Mouse (Mus musculus): ENCODE results near the gene Med29. TPM values are rescaled to one million over a fixed set of nuclear protein-coding genes. Genes with fewer than 3 reads are reported as not detected.

The Med29 gene
- polyA plus RNA-seq (2014; fragmentation: Nextera tagmentation; extraction: Ambion mirVana) = 38.3 and 42.2 TPM in 2 replicates

GRCm38 (mm10) chr7:28392429-28393271, at the start of gene Med29, which contains the start of gene Paf1:
Med29 (minus strand) TSS chr7:28392708.
Paf1 (plus strand) TSS chr7:28392951.
- peak within 1 kb of the TSS; percentile 91 for H3K4me2 ChIP-seq (ENCODE audit: low read depth, low read length)
- peak within 1 kb of the TSS; percentile 95 for H3K4me3 ChIP-seq (ENCODE audit: low read depth, low read length)
- peak within 1 kb of the TSS; percentile 85 for H3K9ac ChIP-seq (replicated peaks; ENCODE audit: low read depth, low read length)
- under 1% methylated on average over 58 of the region's 58 CpGs for WGBS
- no peaks in the 10 kb centered on the region for H3K27me3 ChIP-seq (ENCODE audit: control insufficient read depth, insufficient read depth, low read length)
- H3K9me3 ChIP-seq (ENCODE audit: control insufficient read depth, low read length) = no peaks in the 10 kb centered on the region
- ATAC-seq (ENCODE audit: low read depth) = peak; percentile 98
- H3K4me1 ChIP-seq (ENCODE audit: control insufficient read depth, insufficient read depth, low read length) = peaks cover 9% of the 10 kb centered on the region
- peak within 1 kb of the TSS; percentile 79 for H3K27ac ChIP-seq (ENCODE audit: low read depth, low read length)
- peaks cover 34% of the 10 kb centered on the region for H3K36me3 ChIP-seq (ENCODE audit: control insufficient read depth, insufficient read depth, low read length)

GRCm38 (mm10) chr7:28441776-28442485, 49.4 kb upstream of the Med29 start:
- no peak overlapping the region for H3K4me3 ChIP-seq (ENCODE audit: low read depth, low read length)
- H3K27me3 ChIP-seq (ENCODE audit: control insufficient read depth, insufficient read depth, low read length) = no peaks in the 10 kb centered on the region
- no peak overlapping the region for H3K27ac ChIP-seq (ENCODE audit: low read depth, low read length)
- H3K9ac ChIP-seq (replicated peaks; ENCODE audit: low read depth, low read length) = no peak overlapping the region
- H3K9me3 ChIP-seq (ENCODE audit: control insufficient read depth, low read length) = no peaks in the 10 kb centered on the region
- H3K36me3 ChIP-seq (ENCODE audit: control insufficient read depth, insufficient read depth, low read length) = no peaks in the 10 kb centered on the region
- 88% methylated on average over 13 of the region's 14 CpGs for WGBS
- no peak overlapping the region for H3K4me2 ChIP-seq (ENCODE audit: low read depth, low read length)
- no peaks in the 10 kb centered on the region for H3K4me1 ChIP-seq (ENCODE audit: control insufficient read depth, insufficient read depth, low read length)
- ATAC-seq (ENCODE audit: low read depth) = no peak

DNA sequence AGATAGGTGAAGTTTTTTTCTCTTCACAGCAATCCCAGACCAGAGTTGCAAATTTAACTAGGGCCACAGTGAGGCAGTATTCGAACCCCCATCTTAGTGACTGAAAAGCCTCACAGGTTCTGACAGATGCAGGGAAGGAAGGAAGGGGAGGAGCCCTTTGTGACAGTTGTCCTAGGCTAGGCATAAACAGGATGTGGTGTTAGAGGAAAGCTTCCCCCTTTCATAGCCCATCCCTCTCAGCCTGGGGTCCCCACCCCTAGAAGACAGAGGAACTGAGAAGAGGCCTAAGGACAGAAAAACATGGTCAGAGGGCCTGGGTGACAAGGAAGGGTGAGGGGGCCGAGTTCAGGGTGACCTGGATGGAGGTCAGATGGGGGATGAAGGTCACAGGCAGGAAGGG, 48.2 kb upstream of the Med29 start:
- Histone ChIP-seq H3K36me3 (ENCODE audit: control insufficient read depth, insufficient read depth, low read length) (no peaks in the 10 kb centered on the region), H3K4me1 (ENCODE audit: control insufficient read depth, insufficient read depth, low read length) (no peaks in the 10 kb centered on the region), H3K4me3 (ENCODE audit: low read depth, low read length) (no peak overlapping the region), H3K9ac (replicated peaks; ENCODE audit: low read depth, low read length) (no peak overlapping the region), H3K9me3 (ENCODE audit: control insufficient read depth, low read length) (no peaks in the 10 kb centered on the region), H3K27me3 (ENCODE audit: control insufficient read depth, insufficient read depth, low read length) (no peaks in the 10 kb centered on the region), H3K4me2 (ENCODE audit: low read depth, low read length) (no peak overlapping the region), H3K27ac (ENCODE audit: low read depth, low read length) (no peak overlapping the region)
- no peak for ATAC-seq (ENCODE audit: low read depth)
- WGBS = 51% methylated on average over 2 of the region's 2 CpGs

DNA sequence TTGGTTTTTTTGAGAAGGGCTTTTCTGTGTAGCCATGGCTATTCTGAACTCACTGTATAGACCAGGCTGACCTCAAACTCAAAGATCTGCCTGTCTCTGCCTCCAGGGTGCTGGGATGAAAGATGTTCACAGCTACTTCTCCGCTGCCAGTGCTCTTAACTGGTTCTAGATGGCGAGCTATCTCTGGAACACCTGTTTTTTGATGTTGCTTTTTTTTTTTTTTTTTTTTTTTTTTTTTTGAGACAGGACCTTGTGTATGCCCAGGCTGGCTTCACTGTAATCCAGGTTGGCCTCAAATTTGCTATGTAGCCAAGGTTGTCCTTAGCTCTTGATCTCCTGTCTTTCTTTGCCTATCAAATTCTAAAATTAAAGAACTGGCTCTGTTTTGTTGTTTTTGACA, 46.3 kb upstream of the Med29 start:
- H3K4me3 ChIP-seq (ENCODE audit: low read depth, low read length) = no peak overlapping the region
- WGBS = 94% methylated on average over 2 of the region's 2 CpGs
- no peaks in the 10 kb centered on the region for H3K36me3 ChIP-seq (ENCODE audit: control insufficient read depth, insufficient read depth, low read length)
- peaks cover 12% of the 10 kb centered on the region; the same call in 1 of the 2 replicates for H3K4me1 ChIP-seq (ENCODE audit: control insufficient read depth, insufficient read depth, low read length)
- no peak overlapping the region for H3K9ac ChIP-seq (replicated peaks; ENCODE audit: low read depth, low read length)
- H3K4me2 ChIP-seq (ENCODE audit: low read depth, low read length) = no peak overlapping the region
- H3K27me3 ChIP-seq (ENCODE audit: control insufficient read depth, insufficient read depth, low read length) = no peaks in the 10 kb centered on the region
- H3K9me3 ChIP-seq (ENCODE audit: control insufficient read depth, low read length) = no peaks in the 10 kb centered on the region
- no peak for ATAC-seq (ENCODE audit: low read depth)
- H3K27ac ChIP-seq (ENCODE audit: low read depth, low read length) = no peak overlapping the region

- no peak overlapping the region for H3K4me3 ChIP-seq (ENCODE audit: low read depth, low read length)
- H3K27ac ChIP-seq (ENCODE audit: low read depth, low read length) = no peak overlapping the region
- no peak overlapping the region for H3K4me2 ChIP-seq (ENCODE audit: low read depth, low read length)
- no peaks in the 10 kb centered on the region for H3K27me3 ChIP-seq (ENCODE audit: control insufficient read depth, insufficient read depth, low read length)
- no peaks in the 10 kb centered on the region for H3K36me3 ChIP-seq (ENCODE audit: control insufficient read depth, insufficient read depth, low read length)
- no peak overlapping the region for H3K9ac ChIP-seq (replicated peaks; ENCODE audit: low read depth, low read length)
- no peaks in the 10 kb centered on the region for H3K9me3 ChIP-seq (ENCODE audit: control insufficient read depth, low read length)
- no peak for ATAC-seq (ENCODE audit: low read depth)
- peaks cover 12% of the 10 kb centered on the region; the same call in 1 of the 2 replicates for H3K4me1 ChIP-seq (ENCODE audit: control insufficient read depth, insufficient read depth, low read length)
These were observed 45.5 kb upstream of the Med29 start for GRCm38 (mm10) chr7:28437964-28438363.

GRCm38 (mm10) chr7:28436932-28437570, 44.5 kb upstream of the Med29 start, which contains the start of gene Gmfg:
Gmfg (plus strand) TSS chr7:28437447.
- H3K27me3 ChIP-seq (ENCODE audit: control insufficient read depth, insufficient read depth, low read length) = no peaks in the 10 kb centered on the region
- H3K4me2 ChIP-seq (ENCODE audit: low read depth, low read length) = peak within 1 kb of the TSS; percentile 55
- H3K9me3 ChIP-seq (ENCODE audit: control insufficient read depth, low read length) = no peaks in the 10 kb centered on the region
- WGBS = 2% methylated on average over 16 of the region's 16 CpGs
- H3K4me3 ChIP-seq (ENCODE audit: low read depth, low read length) = peak within 1 kb of the TSS; percentile 81
- peak within 1 kb of the TSS; percentile 83 for H3K27ac ChIP-seq (ENCODE audit: low read depth, low read length)
- peak; percentile 60 for ATAC-seq (ENCODE audit: low read depth)
- H3K4me1 ChIP-seq (ENCODE audit: control insufficient read depth, insufficient read depth, low read length) = peaks cover 19% of the 10 kb centered on the region
- H3K9ac ChIP-seq (replicated peaks; ENCODE audit: low read depth, low read length) = peak within 1 kb of the TSS; percentile 62
- no peaks in the 10 kb centered on the region for H3K36me3 ChIP-seq (ENCODE audit: control insufficient read depth, insufficient read depth, low read length)

DNA sequence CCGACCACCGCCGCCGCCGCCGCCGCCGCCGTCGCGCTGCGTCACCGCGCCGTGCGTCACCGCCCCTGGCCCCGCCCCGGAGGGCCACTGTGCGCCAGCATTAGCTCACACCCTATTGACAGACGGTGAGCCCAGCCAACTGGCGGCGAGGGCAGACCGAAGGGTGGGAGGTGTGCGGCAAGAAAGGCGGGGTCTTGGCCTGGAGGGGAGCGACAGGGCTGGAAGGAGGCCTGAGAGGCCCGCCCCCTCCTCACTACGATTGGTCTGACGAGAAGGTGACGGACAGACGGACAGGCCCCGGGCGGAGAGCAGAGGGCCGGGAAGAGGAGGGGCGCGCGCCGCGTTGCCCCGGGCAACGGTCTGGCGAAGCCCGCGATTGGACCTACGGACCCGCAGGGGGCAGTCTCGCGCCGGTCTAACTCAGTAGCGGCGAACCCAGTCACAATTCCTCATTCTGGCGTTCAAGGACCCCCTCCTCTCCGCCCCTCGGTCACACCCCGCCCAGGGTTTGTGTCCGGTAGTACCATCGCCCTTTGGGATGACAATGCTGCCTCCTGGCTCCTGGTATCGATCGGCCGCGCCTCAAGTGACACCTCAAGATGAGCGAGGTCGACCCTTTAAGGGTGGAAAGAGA, 43.9 kb upstream of the Med29 start:
- Histone ChIP-seq H3K4me1 (ENCODE audit: control insufficient read depth, insufficient read depth, low read length) (peaks cover 19% of the 10 kb centered on the region), H3K4me3 (ENCODE audit: low read depth, low read length) (peak overlapping the region; percentile 81), H3K9me3 (ENCODE audit: control insufficient read depth, low read length) (no peaks in the 10 kb centered on the region), H3K4me2 (ENCODE audit: low read depth, low read length) (peak overlapping the region; percentile 55), H3K36me3 (ENCODE audit: control insufficient read depth, insufficient read depth, low read length) (no peaks in the 10 kb centered on the region), H3K27ac (ENCODE audit: low read depth, low read length) (peak overlapping the region; percentile 83), H3K27me3 (ENCODE audit: control insufficient read depth, insufficient read depth, low read length) (no peaks in the 10 kb centered on the region), H3K9ac (replicated peaks; ENCODE audit: low read depth, low read length) (peak overlapping the region; percentile 97)
- WGBS = 0% methylated on average over 51 of the region's 64 CpGs
- ATAC-seq (ENCODE audit: low read depth) = peak; percentile 98

DNA sequence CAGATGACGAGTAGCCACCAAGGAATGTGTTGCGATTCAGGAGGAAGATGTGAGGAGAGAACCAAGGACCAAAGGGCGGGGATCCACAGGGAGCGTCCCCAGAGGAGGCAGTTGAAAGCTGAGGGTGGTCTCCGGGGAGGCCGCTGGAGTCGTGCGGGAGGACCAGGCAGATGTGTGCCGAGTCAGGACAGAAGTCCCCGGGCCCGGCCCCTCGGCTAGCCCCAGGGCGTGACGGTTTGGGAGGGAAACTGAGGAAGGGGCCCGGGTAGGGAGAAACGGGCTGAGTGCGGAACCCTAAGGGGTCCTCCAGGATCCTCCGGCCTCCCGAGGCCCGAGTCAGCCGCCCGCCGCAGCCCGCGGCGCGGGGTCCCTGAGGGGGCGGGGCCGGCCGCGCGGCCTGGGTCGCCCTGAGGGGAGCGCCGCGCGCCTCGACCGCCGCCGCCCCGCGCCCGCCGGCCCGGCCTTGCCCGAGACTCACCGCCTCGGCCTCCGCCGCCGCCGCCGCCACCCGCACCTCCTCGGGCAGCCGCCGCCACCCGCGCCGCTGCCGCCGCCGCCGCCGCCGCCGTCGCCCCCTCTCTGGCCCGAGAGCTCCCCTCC, 43.3 kb upstream of the Med29 start:
- Histone ChIP-seq H3K9ac (replicated peaks; ENCODE audit: low read depth, low read length) (peak overlapping the region; percentile 97), H3K27me3 (ENCODE audit: control insufficient read depth, insufficient read depth, low read length) (no peaks in the 10 kb centered on the region), H3K9me3 (ENCODE audit: control insufficient read depth, low read length) (no peaks in the 10 kb centered on the region), H3K4me2 (ENCODE audit: low read depth, low read length) (peak overlapping the region; percentile 77), H3K36me3 (ENCODE audit: control insufficient read depth, insufficient read depth, low read length) (no peaks in the 10 kb centered on the region), H3K27ac (ENCODE audit: low read depth, low read length) (peak overlapping the region; percentile 66), H3K4me1 (ENCODE audit: control insufficient read depth, insufficient read depth, low read length) (peaks cover 19% of the 10 kb centered on the region), H3K4me3 (ENCODE audit: low read depth, low read length) (peak overlapping the region; percentile 81)
- peak; percentile 44 for ATAC-seq (ENCODE audit: low read depth)
- WGBS = 0% methylated on average over 17 of the region's 70 CpGs

Measured in neural tube, embryonic 14.5 days (tissue).